Mouse (Mus musculus): ENCODE data around the gene Hmgcs2. TPM values are rescaled to one million over a fixed set of nuclear protein-coding genes. Genes with fewer than 3 reads are reported as not detected.

Gene Hmgcs2
- polyA plus RNA-seq, 1 experiment: 2.5 TPM

GRCm38 (mm10) chr3:98259271-98259751 is 20.9 kb upstream of the Hmgcs2 start:
- Histone ChIP-seq H3K4me1 (ENCODE audit: control insufficient read depth, insufficient read depth, insufficient read length, low read length) (no peaks in the 10 kb centered on the region), H3K4me3 (ENCODE audit: insufficient read depth, low read depth, low read length) (no peak overlapping the region), H3K27ac (replicated peaks; ENCODE audit: low read depth, low read length) (no peak overlapping the region)

- Histone ChIP-seq H3K27ac (replicated peaks; ENCODE audit: low read depth, low read length) (no peak overlapping the region), H3K4me1 (ENCODE audit: control insufficient read depth, insufficient read depth, insufficient read length, low read length) (no peaks in the 10 kb centered on the region), H3K4me3 (ENCODE audit: insufficient read depth, low read depth, low read length) (no peak overlapping the region)
These were observed 19.7 kb upstream of the Hmgcs2 start for GRCm38 (mm10) chr3:98260534-98260933.

- Histone ChIP-seq H3K4me3 (ENCODE audit: insufficient read depth, low read depth, low read length) (no peak overlapping the region), H3K4me1 (ENCODE audit: control insufficient read depth, insufficient read depth, insufficient read length, low read length) (no peaks in the 10 kb centered on the region), H3K27ac (replicated peaks; ENCODE audit: low read depth, low read length) (no peak overlapping the region)
These were observed 18.8 kb upstream of the Hmgcs2 start for GRCm38 (mm10) chr3:98261415-98261814.

- no peaks in the 10 kb centered on the region for H3K4me1 ChIP-seq (ENCODE audit: control insufficient read depth, insufficient read depth, insufficient read length, low read length)
- no peak overlapping the region for H3K27ac ChIP-seq (replicated peaks; ENCODE audit: low read depth, low read length)
- H3K4me3 ChIP-seq (ENCODE audit: insufficient read depth, low read depth, low read length): no peak overlapping the region
These were observed 18.1 kb upstream of the Hmgcs2 start for GRCm38 (mm10) chr3:98262133-98262532.

GRCm38 (mm10) chr3:98267249-98267651 is 13.0 kb upstream of the Hmgcs2 start:
- peaks cover 6% of the 10 kb centered on the region for H3K4me1 ChIP-seq (ENCODE audit: control insufficient read depth, insufficient read depth, insufficient read length, low read length)
- 0 out of 2 replicates have a peak overlapping the region, but pooled peaks have one; percentile 21 for H3K27ac ChIP-seq (replicated peaks; ENCODE audit: low read depth, low read length)
- no peak overlapping the region for H3K4me3 ChIP-seq (ENCODE audit: insufficient read depth, low read depth, low read length)

GRCm38 (mm10) chr3:98273623-98274398 is 6.4 kb upstream of the Hmgcs2 start:
- H3K27ac ChIP-seq (replicated peaks; ENCODE audit: low read depth, low read length): no peak overlapping the region
- H3K4me3 ChIP-seq (ENCODE audit: insufficient read depth, low read depth, low read length): no peak overlapping the region
- peaks cover 2% of the 10 kb centered on the region; the same call in 1 of the 2 replicates for H3K4me1 ChIP-seq (ENCODE audit: control insufficient read depth, insufficient read depth, insufficient read length, low read length)

GRCm38 (mm10) chr3:98279682-98280081 is 553 bp upstream of the Hmgcs2 start:
- Histone ChIP-seq H3K4me1 (ENCODE audit: control insufficient read depth, insufficient read depth, insufficient read length, low read length) (no peaks in the 10 kb centered on the region), H3K4me3 (ENCODE audit: insufficient read depth, low read depth, low read length) (no peak overlapping the region), H3K27ac (replicated peaks; ENCODE audit: low read depth, low read length) (no peak overlapping the region)

GRCm38 (mm10) chr3:98280933-98281678 is 871 bp downstream of the Hmgcs2 start:
- no peak overlapping the region for H3K27ac ChIP-seq (replicated peaks; ENCODE audit: low read depth, low read length)

GRCm38 (mm10) chr3:98282422-98282821 is 2.2 kb downstream of the Hmgcs2 start:
- Histone ChIP-seq H3K4me1 (ENCODE audit: control insufficient read depth, insufficient read depth, insufficient read length, low read length) (no peaks in the 10 kb centered on the region), H3K4me3 (ENCODE audit: insufficient read depth, low read depth, low read length) (no peak overlapping the region), H3K27ac (replicated peaks; ENCODE audit: low read depth, low read length) (no peak overlapping the region)

More at GRCm38 (mm10) chr3:98280933-98281678, 871 bp downstream of the Hmgcs2 start:
- Histone ChIP-seq H3K4me3 (ENCODE audit: insufficient read depth, low read depth, low read length) (no peak overlapping the region), H3K4me1 (ENCODE audit: control insufficient read depth, insufficient read depth, insufficient read length, low read length) (no peaks in the 10 kb centered on the region)

GRCm38 (mm10) chr3:98283205-98283604 is 3.0 kb downstream of the Hmgcs2 start:
- H3K27ac ChIP-seq (replicated peaks; ENCODE audit: low read depth, low read length): no peak overlapping the region
- no peak overlapping the region for H3K4me3 ChIP-seq (ENCODE audit: insufficient read depth, low read depth, low read length)
- H3K4me1 ChIP-seq (ENCODE audit: control insufficient read depth, insufficient read depth, insufficient read length, low read length): no peaks in the 10 kb centered on the region

GRCm38 (mm10) chr3:98291044-98291443 is 10.8 kb downstream of the Hmgcs2 start:
- no peak overlapping the region for H3K4me3 ChIP-seq (ENCODE audit: insufficient read depth, low read depth, low read length)
- H3K27ac ChIP-seq (replicated peaks; ENCODE audit: low read depth, low read length): no peak overlapping the region

GRCm38 (mm10) chr3:98295965-98296364 is 15.7 kb downstream of the Hmgcs2 start:
- H3K27ac ChIP-seq (replicated peaks; ENCODE audit: low read depth, low read length): no peak overlapping the region
- H3K4me3 ChIP-seq (ENCODE audit: insufficient read depth, low read depth, low read length): no peak overlapping the region
- H3K4me1 ChIP-seq (ENCODE audit: control insufficient read depth, insufficient read depth, insufficient read length, low read length): no peaks in the 10 kb centered on the region

More at GRCm38 (mm10) chr3:98291044-98291443, 10.8 kb downstream of the Hmgcs2 start:
- H3K4me1 ChIP-seq (ENCODE audit: control insufficient read depth, insufficient read depth, insufficient read length, low read length): no peaks in the 10 kb centered on the region

- Histone ChIP-seq H3K4me1 (ENCODE audit: control insufficient read depth, insufficient read depth, insufficient read length, low read length) (no peaks in the 10 kb centered on the region), H3K27ac (replicated peaks; ENCODE audit: low read depth, low read length) (no peak overlapping the region), H3K4me3 (ENCODE audit: insufficient read depth, low read depth, low read length) (no peak overlapping the region)
These were observed 19.3 kb downstream of the Hmgcs2 start for GRCm38 (mm10) chr3:98299391-98300100.

GRCm38 (mm10) chr3:98300266-98300665 is 20.0 kb downstream of the Hmgcs2 start:
- Histone ChIP-seq H3K4me3 (ENCODE audit: insufficient read depth, low read depth, low read length) (no peak overlapping the region), H3K4me1 (ENCODE audit: control insufficient read depth, insufficient read depth, insufficient read length, low read length) (no peaks in the 10 kb centered on the region), H3K27ac (replicated peaks; ENCODE audit: low read depth, low read length) (no peak overlapping the region)

- Histone ChIP-seq H3K4me1 (ENCODE audit: control insufficient read depth, insufficient read depth, insufficient read length, low read length) (no peaks in the 10 kb centered on the region), H3K27ac (replicated peaks; ENCODE audit: low read depth, low read length) (no peak overlapping the region), H3K4me3 (ENCODE audit: insufficient read depth, low read depth, low read length) (no peak overlapping the region)
These were observed 21.5 kb downstream of the Hmgcs2 start for GRCm38 (mm10) chr3:98301761-98302160.

Data from brown adipose tissue, adult 24 weeks (tissue).